Mouse (Mus musculus) embryonic facial prominence, embryonic 10.5 days (tissue): ENCODE data around the gene Cnot8. TPM values are rescaled to one million over a fixed set of nuclear protein-coding genes. Genes with fewer than 3 reads are reported as not detected.

Experiments
- DNase-seq: peaks from one replicate; pipeline ENCODE4 v3.0.0-alpha.2; 2017; ENCODE audit warnings: low spot score
- H3K27ac ChIP-seq: fragments of 300-500 bp; sonication (generic); replicated peaks from 2 replicates; pipeline ENCODE4 v1.5.1; 2016; ENCODE audit warnings: mild to moderate bottlenecking
- H3K27me3 ChIP-seq: fragments of 300-500 bp; sonication (generic); replicated peaks from 2 replicates; pipeline ENCODE4 v1.6.1; 2016; ENCODE audit warnings: low read depth, mild to moderate bottlenecking; ENCODE audit not compliant: poor library complexity, severe bottlenecking
- H3K36me3 ChIP-seq: fragments of 300-500 bp; sonication (generic); replicated peaks from 2 replicates; pipeline ENCODE4 v1.6.1; 2016; ENCODE audit warnings: mild to moderate bottlenecking, moderate library complexity
- H3K4me1 ChIP-seq: fragments of 300-500 bp; sonication (generic); 2 replicates; pipeline ENCODE4 v1.6.1; 2016
- H3K4me3 ChIP-seq: fragments of 300-500 bp; sonication (generic); 2 replicates; pipeline ENCODE4 v1.5.1; 2016; ENCODE audit warnings: mild to moderate bottlenecking, moderate library complexity
- H3K9me3 ChIP-seq: fragments of 300-500 bp; sonication (generic); 2 replicates; pipeline ENCODE4 v1.6.1; 2016; ENCODE audit warnings: mild to moderate bottlenecking
- WGBS: fragments of 180-500 bp; shearing (Covaris S2); methylation state at CpG from one replicate; pipeline ENCODE4 v1.1.7; 2016; 5-methylcytosine and 5-hydroxymethylcytosine counted together
- polyA plus RNA-seq: library from polyadenylated mRNA; unstranded; fragments of >200 nt; fragmentation: Nextera tagmentation; extraction: Ambion mirVana; gene quantifications from 2 replicates; pipeline ENCODE4 v1.2.1, GENCODE M21; 2016

Cnot8 gene
- polyA plus RNA-seq, 1 experiment from 2014 or later, result 107 TPM

DNA sequence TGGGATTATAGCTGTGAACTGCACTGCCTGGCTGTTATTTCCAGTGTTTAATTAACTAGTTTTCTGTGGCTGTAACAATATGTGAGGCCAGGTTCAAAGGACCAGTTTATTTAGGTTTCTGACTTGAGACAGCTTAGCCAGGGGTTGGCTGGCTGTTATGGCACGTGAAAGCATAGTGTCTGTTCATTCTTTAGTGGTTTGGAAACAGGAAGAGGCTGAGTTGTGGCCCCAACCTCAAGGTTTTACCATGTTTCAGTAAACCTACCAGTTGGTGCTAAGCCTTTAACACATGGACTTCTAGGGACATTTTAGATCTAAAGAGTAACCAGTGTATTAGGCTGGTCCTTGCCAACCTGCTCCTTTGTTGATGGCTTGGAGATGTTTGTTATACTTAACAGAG is 12.6 kb downstream of the Cnot8 start:
- peaks cover 100% of the 10 kb centered on the region for H3K36me3 ChIP-seq
- no peaks in the 10 kb centered on the region for H3K9me3 ChIP-seq
- WGBS, result 82% methylated on average over 1 of the region's 1 CpGs
- H3K4me3 ChIP-seq, result no peak overlapping the region
- H3K27me3 ChIP-seq, result no peaks in the 10 kb centered on the region
- DNase-seq, result no peak
- no peak overlapping the region for H3K27ac ChIP-seq
- H3K4me1 ChIP-seq, result no peaks in the 10 kb centered on the region

GRCm38 (mm10) chr11:58117044-58117652 is 13.2 kb downstream of the Cnot8 start:
- 93% methylated on average over 10 of the region's 10 CpGs for WGBS

GRCm38 (mm10) chr11:58120655-58121054 is 16.7 kb downstream of the Cnot8 start:
- Histone ChIP-seq H3K27ac (no peak overlapping the region), H3K4me3 (no peak overlapping the region), H3K9me3 (no peaks in the 10 kb centered on the region), H3K27me3 (no peaks in the 10 kb centered on the region), H3K4me1 (no peaks in the 10 kb centered on the region), H3K36me3 (peaks cover 98% of the 10 kb centered on the region)
- no peak for DNase-seq
- 85% methylated on average over 3 of the region's 3 CpGs for WGBS

More at GRCm38 (mm10) chr11:58117044-58117652, 13.2 kb downstream of the Cnot8 start:
- H3K27ac ChIP-seq, result no peak overlapping the region
- H3K4me3 ChIP-seq, result no peak overlapping the region
- H3K27me3 ChIP-seq, result no peaks in the 10 kb centered on the region
- DNase-seq, result no peak
- H3K36me3 ChIP-seq, result peaks cover 100% of the 10 kb centered on the region
- H3K4me1 ChIP-seq, result no peaks in the 10 kb centered on the region
- no peaks in the 10 kb centered on the region for H3K9me3 ChIP-seq

DNA sequence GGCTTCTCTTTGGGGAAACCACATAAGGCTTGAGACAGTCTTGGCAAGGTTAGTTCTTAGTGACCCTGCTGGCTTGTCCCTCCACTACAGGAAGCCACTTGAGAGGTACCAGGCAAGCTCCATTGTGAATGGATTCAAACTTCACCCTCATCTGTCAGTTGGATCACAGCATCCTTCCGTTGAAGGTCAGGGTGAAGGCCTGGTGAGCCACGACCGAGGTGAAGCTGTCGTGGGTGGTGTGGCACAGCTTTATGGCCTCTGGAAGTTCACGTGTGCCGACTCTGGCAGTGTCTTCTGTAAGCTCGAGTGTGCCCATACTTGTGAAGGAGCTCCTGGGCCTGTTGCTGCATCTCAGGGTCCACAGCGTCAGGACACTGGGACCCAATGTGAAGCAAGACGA is 17.4 kb downstream of the Cnot8 start:
- DNase-seq, result no peak
- H3K27ac ChIP-seq, result no peak overlapping the region
- no peaks in the 10 kb centered on the region for H3K4me1 ChIP-seq
- 91% methylated on average over 9 of the region's 9 CpGs for WGBS
- H3K27me3 ChIP-seq, result no peaks in the 10 kb centered on the region
- peaks cover 98% of the 10 kb centered on the region for H3K36me3 ChIP-seq
- no peak overlapping the region for H3K4me3 ChIP-seq
- H3K9me3 ChIP-seq, result no peaks in the 10 kb centered on the region

DNA sequence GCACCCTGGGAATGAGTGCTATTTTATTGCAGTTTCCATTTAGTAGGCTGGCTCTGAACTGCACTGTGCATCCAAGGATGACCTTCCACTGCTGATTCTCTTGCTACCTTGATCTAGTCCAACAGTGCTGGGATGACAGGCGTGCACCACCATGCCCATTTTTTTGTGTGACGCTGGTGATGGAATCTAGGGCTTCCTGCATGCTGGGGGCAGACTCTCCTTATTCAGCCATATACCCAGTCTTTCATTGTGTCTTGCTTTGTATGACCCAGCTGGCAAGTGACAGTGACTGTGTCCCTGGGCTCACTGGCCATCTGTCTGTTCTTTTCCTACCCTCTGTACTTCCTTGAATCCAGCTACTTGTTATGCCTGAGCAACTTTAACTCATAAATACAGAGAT is 19.8 kb downstream of the Cnot8 start:
- Histone ChIP-seq H3K36me3 (peaks cover 98% of the 10 kb centered on the region), H3K4me1 (no peaks in the 10 kb centered on the region), H3K4me3 (no peak overlapping the region), H3K9me3 (no peaks in the 10 kb centered on the region), H3K27ac (no peak overlapping the region), H3K27me3 (no peaks in the 10 kb centered on the region)
- DNase-seq, result no peak
- 88% methylated on average over 2 of the region's 2 CpGs for WGBS

GRCm38 (mm10) chr11:58125021-58125420 is 21.1 kb downstream of the Cnot8 start:
- Histone ChIP-seq H3K27me3 (no peaks in the 10 kb centered on the region), H3K36me3 (peaks cover 98% of the 10 kb centered on the region), H3K9me3 (no peaks in the 10 kb centered on the region), H3K27ac (no peak overlapping the region), H3K4me3 (no peak overlapping the region), H3K4me1 (no peaks in the 10 kb centered on the region)
- DNase-seq, result no peak
- WGBS, result 88% methylated on average over 11 of the region's 11 CpGs

- Histone ChIP-seq H3K27ac (no peak overlapping the region), H3K4me3 (no peak overlapping the region), H3K27me3 (no peaks in the 10 kb centered on the region), H3K9me3 (no peaks in the 10 kb centered on the region), H3K36me3 (peaks cover 98% of the 10 kb centered on the region), H3K4me1 (no peaks in the 10 kb centered on the region)
- no peak for DNase-seq
- WGBS, result 89% methylated on average over 7 of the region's 7 CpGs
Measured at GRCm38 (mm10) chr11:58126397-58127160, 22.6 kb downstream of the Cnot8 start.

DNA sequence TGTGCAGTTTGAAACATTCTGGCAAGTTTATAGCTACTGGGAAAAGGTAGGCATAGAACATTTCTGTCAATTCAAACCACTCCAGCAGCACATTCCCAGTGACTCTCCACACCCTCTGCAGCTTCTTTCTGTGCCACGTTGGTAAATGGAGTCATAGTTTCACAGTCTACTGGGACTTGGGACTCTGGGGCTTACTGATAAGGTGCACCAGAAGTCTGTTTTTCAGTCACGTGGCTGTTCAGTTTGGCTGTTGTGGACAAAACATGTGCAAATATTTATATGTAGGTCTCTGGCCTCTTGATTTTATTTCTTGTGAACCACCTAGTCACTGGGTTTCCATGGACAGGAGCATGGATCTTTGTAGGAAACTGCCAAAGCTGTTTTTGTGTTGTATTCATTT is 23.6 kb downstream of the Cnot8 start:
- no peak for DNase-seq
- H3K27me3 ChIP-seq, result no peaks in the 10 kb centered on the region
- no peaks in the 10 kb centered on the region for H3K4me1 ChIP-seq
- WGBS, result 90% methylated on average over 2 of the region's 2 CpGs
- H3K36me3 ChIP-seq, result peaks cover 100% of the 10 kb centered on the region
- H3K4me3 ChIP-seq, result no peak overlapping the region
- no peaks in the 10 kb centered on the region for H3K9me3 ChIP-seq
- no peak overlapping the region for H3K27ac ChIP-seq

DNA sequence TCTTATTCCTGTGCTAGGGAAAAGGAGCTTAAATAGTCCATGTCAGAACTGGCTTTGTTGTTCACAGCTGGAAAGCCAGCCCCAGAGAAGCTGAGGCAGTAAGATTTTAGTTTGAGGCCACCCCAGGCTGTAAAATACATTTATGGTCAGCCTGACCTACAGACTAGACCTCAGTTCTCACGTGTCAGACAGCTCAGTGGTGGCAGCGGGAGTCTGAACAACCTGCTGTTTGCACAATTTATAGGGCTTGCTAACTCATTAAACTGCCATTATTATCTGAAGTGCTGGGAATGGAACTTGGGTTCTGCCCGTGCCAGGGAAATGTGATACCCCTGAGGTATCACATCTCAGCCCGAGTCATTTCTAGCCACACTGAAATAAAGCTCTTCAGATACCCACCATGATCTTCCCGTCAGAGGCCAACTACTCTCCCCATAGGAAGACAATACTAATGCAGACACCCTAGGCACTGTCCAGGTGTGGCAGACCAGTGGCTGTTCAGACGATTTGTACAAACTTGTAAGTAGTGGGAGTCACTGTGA is 25.4 kb downstream of the Cnot8 start:
- 87% methylated on average over 6 of the region's 6 CpGs for WGBS
- H3K9me3 ChIP-seq, result no peaks in the 10 kb centered on the region
- DNase-seq, result no peak
- H3K36me3 ChIP-seq, result peaks cover 100% of the 10 kb centered on the region
- no peaks in the 10 kb centered on the region for H3K4me1 ChIP-seq
- H3K4me3 ChIP-seq, result no peak overlapping the region
- no peaks in the 10 kb centered on the region for H3K27me3 ChIP-seq
- H3K27ac ChIP-seq, result no peak overlapping the region

GRCm38 (mm10) chr11:58132026-58132425 is 28.1 kb downstream of the Cnot8 start:
- H3K36me3 ChIP-seq, result peaks cover 100% of the 10 kb centered on the region

DNA sequence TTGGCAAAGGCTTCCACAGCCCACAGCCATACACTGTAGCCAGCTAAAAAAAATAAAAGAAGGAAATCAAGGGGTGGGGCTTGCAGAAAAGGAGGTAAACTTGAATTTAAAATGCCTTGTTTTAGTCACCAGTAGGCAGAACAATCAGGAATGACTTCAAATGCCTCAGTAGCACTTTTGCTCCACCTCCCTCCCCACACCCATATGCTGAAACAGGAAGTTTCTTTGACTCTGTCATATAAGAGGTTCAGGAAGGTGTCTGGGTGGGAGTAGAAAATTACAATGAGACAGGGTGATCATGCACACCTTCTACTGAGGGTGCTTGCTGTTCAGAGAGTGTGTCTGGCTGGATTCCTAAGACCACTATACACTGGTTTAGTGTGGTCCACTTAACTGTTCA is 30.9 kb downstream of the Cnot8 start:
- Histone ChIP-seq H3K27ac (no peak overlapping the region), H3K27me3 (no peaks in the 10 kb centered on the region), H3K4me3 (no peak overlapping the region), H3K9me3 (no peaks in the 10 kb centered on the region), H3K36me3 (peaks cover 100% of the 10 kb centered on the region), H3K4me1 (no peaks in the 10 kb centered on the region)
- DNase-seq, result no peak

More at GRCm38 (mm10) chr11:58132026-58132425, 28.1 kb downstream of the Cnot8 start:
- H3K27me3 ChIP-seq, result no peaks in the 10 kb centered on the region
- no peaks in the 10 kb centered on the region for H3K9me3 ChIP-seq
- no peaks in the 10 kb centered on the region for H3K4me1 ChIP-seq
- DNase-seq, result no peak
- H3K4me3 ChIP-seq, result no peak overlapping the region
- H3K27ac ChIP-seq, result no peak overlapping the region
- WGBS, result 93% methylated on average over 3 of the region's 3 CpGs

DNA sequence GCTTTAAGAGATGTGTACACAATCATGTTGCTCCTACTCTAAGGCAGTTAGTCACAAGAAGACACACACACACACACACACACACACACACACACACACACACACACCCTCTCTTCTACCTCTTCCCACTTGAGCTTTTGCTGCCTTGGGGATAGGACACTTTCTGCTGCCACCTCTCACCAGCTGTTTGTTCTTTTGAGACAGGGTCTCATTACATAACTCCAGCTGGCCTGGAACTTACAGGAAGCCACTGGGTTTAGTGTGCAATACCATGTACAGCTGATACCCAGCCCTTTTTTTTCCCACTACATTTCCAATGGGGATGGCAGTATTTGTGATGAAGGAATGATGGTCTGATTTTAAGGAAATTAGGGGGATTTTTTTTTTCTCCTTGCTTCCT is 31.3 kb downstream of the Cnot8 start:
- no peaks in the 10 kb centered on the region for H3K9me3 ChIP-seq
- no peak overlapping the region for H3K4me3 ChIP-seq
- H3K36me3 ChIP-seq, result peaks cover 100% of the 10 kb centered on the region
- H3K27ac ChIP-seq, result no peak overlapping the region
- H3K4me1 ChIP-seq, result no peaks in the 10 kb centered on the region
- H3K27me3 ChIP-seq, result no peaks in the 10 kb centered on the region
- no peak for DNase-seq

DNA sequence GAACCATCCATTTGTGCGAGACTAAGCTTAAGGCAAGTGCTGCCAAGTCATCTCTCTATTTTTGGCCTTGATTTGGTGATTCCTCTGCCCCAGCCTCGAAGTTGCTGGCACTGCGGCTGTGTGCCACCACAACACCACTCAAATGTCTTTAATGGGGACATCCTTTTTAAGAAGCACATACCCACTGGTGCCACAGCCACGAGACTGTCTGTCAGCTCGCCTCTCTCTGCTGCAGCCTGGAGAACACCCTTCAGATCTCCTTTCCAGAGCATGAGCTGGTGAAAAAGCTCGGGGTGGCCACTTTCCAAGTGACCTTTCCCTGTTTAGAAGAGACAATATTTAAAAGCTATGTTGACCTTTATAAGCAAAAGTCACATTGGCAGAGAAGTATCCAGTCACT is 32.7 kb downstream of the Cnot8 start:
- Histone ChIP-seq H3K9me3 (no peaks in the 10 kb centered on the region), H3K4me1 (no peaks in the 10 kb centered on the region), H3K36me3 (peaks cover 100% of the 10 kb centered on the region), H3K4me3 (no peak overlapping the region), H3K27ac (no peak overlapping the region), H3K27me3 (no peaks in the 10 kb centered on the region)
- DNase-seq, result no peak
- WGBS, result 91% methylated on average over 6 of the region's 6 CpGs
